Mouse (Mus musculus) G1E (cell line): Measurements from ENCODE around the gene Rpl38.

Experiments used
- CTCF ChIP-seq: IDR thresholded peaks from 2 replicates; pipeline ENCODE4 v1.5.1; 2012; ENCODE audit warnings: low read depth, low read length, inconsistent platforms, mixed read lengths
- GATA2 ChIP-seq: IDR thresholded peaks from 2 replicates; pipeline ENCODE4 v1.6.1; 2012; ENCODE audit warnings: low read depth, low read length, inconsistent platforms, borderline replicate concordance
- POLR2AphosphoS5 ChIP-seq: IDR thresholded peaks from 2 replicates; pipeline ENCODE4 v1.6.1; 2012; ENCODE audit warnings: low read depth, low read length, inconsistent platforms; ENCODE audit not compliant: insufficient replicate concordance
- TAL1 ChIP-seq: conservative IDR thresholded peaks from 2 replicates; pipeline ENCODE4 v1.6.1; 2012; ENCODE audit warnings: low read depth, low read length, inconsistent platforms, mixed read lengths

- no peak for TF ChIP-seq TAL1
- 0 out of 2 replicates have a peak, but pooled peaks have one; percentile 38 for TF ChIP-seq CTCF
- no peak for TF ChIP-seq POLR2AphosphoS5
- no peak for TF ChIP-seq GATA2
Observed at GRCm38 (mm10) chr11:114636292-114636691, 32.0 kb upstream of the Rpl38 start.
